Mouse (Mus musculus) C2C12 (cell line): ENCODE measurements around the gene Mamdc2.

Experiments used
- CTCF ChIP-seq: IDR thresholded peaks from one replicate; pipeline ENCODE4 v1.5.1; 2011; ENCODE audit not compliant: control insufficient read depth, insufficient read depth, insufficient read length
- MAX ChIP-seq: IDR thresholded peaks from one replicate; pipeline ENCODE4 v1.6.1; 2011; ENCODE audit warnings: mild to moderate bottlenecking, control low read depth
- MYOG ChIP-seq: IDR thresholded peaks from one replicate; pipeline ENCODE4 v1.6.1; 2011; ENCODE audit not compliant: control insufficient read depth, insufficient read length; ENCODE audit errors: extremely low read depth
- USF1 ChIP-seq: IDR thresholded peaks from one replicate; pipeline ENCODE4 v1.6.1; 2011; ENCODE audit warnings: low read depth, mild to moderate bottlenecking, control low read depth, moderate library complexity

- no peak for TF ChIP-seq CTCF
- no peak for TF ChIP-seq MAX
- TF ChIP-seq MYOG = no peak
- TF ChIP-seq USF1 = no peak
Measured at GRCm38 (mm10) chr19:23330842-23331241, 117.4 kb downstream of the Mamdc2 start.
